Mouse (Mus musculus) E14TG2a.4 (cell line): ENCODE measurements at regions not wholly inside any gene's neighbourhood (a gene's known extent, or its start where the extent isn't known, plus 50 kb on each side); places are given as distances from the start of the nearest gene placed in this dataset.

Experiments used
- CTCF ChIP-seq: conservative IDR thresholded peaks from 2 replicates; pipeline ENCODE4 v1.5.1; 2014; ENCODE audit warnings: low read length
- POU5F1 ChIP-seq: IDR thresholded peaks from 2 replicates; pipeline ENCODE4 v1.6.1; 2014; ENCODE audit warnings: low read length, borderline replicate concordance

GRCm38 (mm10) chr8:86967891-86968311, 82.8 kb upstream of the N4bp1 start:
- TF ChIP-seq CTCF (no peak), POU5F1 (no peak)
